Mouse (Mus musculus): Measurements from ENCODE around the gene Atmin. TPM values are rescaled to one million over a fixed set of nuclear protein-coding genes. Genes with fewer than 3 reads are reported as not detected.

Atmin gene
- total and polyA plus RNA-seq, 2 experiments from 2014 or later: 20.8 to 40.7 TPM

- H3K4me1 ChIP-seq (ENCODE audit: insufficient read depth, low read length): no peaks in the 10 kb centered on the region
- H3K27ac ChIP-seq: 0 out of 2 replicates have a peak overlapping the region, but pooled peaks have one; percentile 54
- no peak for TF ChIP-seq CTCF (IDR thresholded peaks at IDR 0.05; ENCODE audit: low read depth)
- peak overlapping the region; percentile 77 for H3K4me3 ChIP-seq (ENCODE audit: low read length)
- H3K36me3 ChIP-seq (ENCODE audit: insufficient read depth, low read length): no peaks in the 10 kb centered on the region
- H3K4me2 ChIP-seq (ENCODE audit: low read depth, low read length): peak overlapping the region; percentile 99
- DNase-seq (ENCODE audit: low spot score) (peak; percentile 6), ATAC-seq (no peak)
- 7% methylated on average over 23 of the region's 23 CpGs for WGBS
- peak overlapping the region; percentile 52; the same call in 1 of the 2 replicates for H3K9ac ChIP-seq (replicated peaks; ENCODE audit: low read length)
- H3K27me3 ChIP-seq (ENCODE audit: insufficient read depth, low read length): no peaks in the 10 kb centered on the region
- no peaks in the 10 kb centered on the region for H3K9me3 ChIP-seq (ENCODE audit: low read length)
Measured at GRCm38 (mm10) chr8:116992176-116992971, 49.2 kb downstream of the Atmin start.

GRCm38 (mm10) chr8:116993095-116993867 lies 50.1 kb downstream of the Atmin start, which contains the start of gene Gcsh:
Gene Gcsh (minus strand): TSS chr8:116993537.
- ATAC-seq: peak; percentile 100

GRCm38 (mm10) chr8:116994016-116994716 lies 51.0 kb downstream of the Atmin start:
- Histone ChIP-seq H3K27me3 (ENCODE audit: insufficient read depth, low read length) (no peaks in the 10 kb centered on the region), H3K4me3 (ENCODE audit: low read length) (peak overlapping the region; percentile 77), H3K4me2 (ENCODE audit: low read depth, low read length) (peak overlapping the region; percentile 99), H3K9me3 (ENCODE audit: low read length) (no peaks in the 10 kb centered on the region), H3K27ac (peak overlapping the region; percentile 51; the same call in 1 of the 2 replicates), H3K36me3 (ENCODE audit: insufficient read depth, low read length) (no peaks in the 10 kb centered on the region), H3K9ac (replicated peaks; ENCODE audit: low read length) (0 out of 2 replicates have a peak overlapping the region, but pooled peaks have one; percentile 52), H3K4me1 (ENCODE audit: insufficient read depth, low read length) (no peaks in the 10 kb centered on the region)
- DNase-seq (ENCODE audit: low spot score): no peak
- WGBS: 65% methylated on average over 11 of the region's 11 CpGs
- no peak for TF ChIP-seq CTCF (IDR thresholded peaks at IDR 0.05; ENCODE audit: low read depth)
- ATAC-seq: no peak

More at GRCm38 (mm10) chr8:116993095-116993867, 50.1 kb downstream of the Atmin start, which contains the start of gene Gcsh:
- Histone ChIP-seq H3K4me1 (ENCODE audit: insufficient read depth, low read length) (no peaks in the 10 kb centered on the region), H3K4me3 (ENCODE audit: low read length) (peak within 1 kb of the TSS; percentile 77), H3K4me2 (ENCODE audit: low read depth, low read length) (peak within 1 kb of the TSS; percentile 99), H3K9me3 (ENCODE audit: low read length) (no peaks in the 10 kb centered on the region), H3K27me3 (ENCODE audit: insufficient read depth, low read length) (no peaks in the 10 kb centered on the region), H3K36me3 (ENCODE audit: insufficient read depth, low read length) (no peaks in the 10 kb centered on the region), H3K9ac (replicated peaks; ENCODE audit: low read length) (peak within 1 kb of the TSS; percentile 52; the same call in 1 of the 2 replicates), H3K27ac (peak within 1 kb of the TSS; percentile 54; the same call in 1 of the 2 replicates)
- no peak for TF ChIP-seq CTCF (IDR thresholded peaks at IDR 0.05; ENCODE audit: low read depth)
- DNase-seq (ENCODE audit: low spot score): peak; percentile 99
- WGBS: under 1% methylated on average over 55 of the region's 56 CpGs

Other genes starting within 250 kb of the Atmin start
- 7.2 and 10.6 TPM in 2 replicates for gene Cdyl2, start 210.4 kb upstream of the Atmin start, total RNA-seq (2014; rRNA removed)
- 13.6 and 15.3 TPM in 2 replicates for gene Cdyl2, start 210.4 kb upstream of the Atmin start, polyA plus RNA-seq (2015; fragmentation: Nextera tagmentation; extraction: Ambion mirVana)
- 12.6 and 16.8 TPM in 2 replicates for gene Cmc2, start 21.9 kb upstream of the Atmin start, total RNA-seq (2014; rRNA removed)
- 36.3 TPM in 2 replicates for gene Cmc2, start 21.9 kb upstream of the Atmin start, polyA plus RNA-seq (2015; fragmentation: Nextera tagmentation; extraction: Ambion mirVana)
- gene Cenpn, start 21.7 kb upstream of the Atmin start, total RNA-seq (2014; rRNA removed): 4.3 and 4.7 TPM in 2 replicates
- 8.4 and 9.8 TPM in 2 replicates for gene Cenpn, start 21.7 kb upstream of the Atmin start, polyA plus RNA-seq (2015; fragmentation: Nextera tagmentation; extraction: Ambion mirVana)
- 5.2 and 7.0 TPM in 2 replicates for gene 1700030J22Rik, start 35.6 kb downstream of the Atmin start, total RNA-seq (2014; rRNA removed)
- gene 1700030J22Rik, start 35.6 kb downstream of the Atmin start, polyA plus RNA-seq (2015; fragmentation: Nextera tagmentation; extraction: Ambion mirVana): 5.7 and 5.8 TPM in 2 replicates
- gene Gcsh, start 50.1 kb downstream of the Atmin start, total RNA-seq (2014; rRNA removed): 41.0 and 44.6 TPM in 2 replicates
- gene Gcsh, start 50.1 kb downstream of the Atmin start, polyA plus RNA-seq (2015; fragmentation: Nextera tagmentation; extraction: Ambion mirVana): 128 and 131 TPM in 2 replicates
- gene Pkd1l2, start 139.1 kb downstream of the Atmin start, total RNA-seq (2014; rRNA removed): 0.22 and 2.0 TPM in 2 replicates
- gene Pkd1l2, start 139.1 kb downstream of the Atmin start, polyA plus RNA-seq (2015; fragmentation: Nextera tagmentation; extraction: Ambion mirVana): 0.05 and 0.06 TPM in 2 replicates
- 0.11 and 0.21 TPM in 2 replicates for gene Bco1, start 152.5 kb downstream of the Atmin start, total RNA-seq (2014; rRNA removed)
- 0.32 and 0.39 TPM in 2 replicates for gene Bco1, start 152.5 kb downstream of the Atmin start, polyA plus RNA-seq (2015; fragmentation: Nextera tagmentation; extraction: Ambion mirVana)
- gene Gan, start 214.7 kb downstream of the Atmin start, total RNA-seq (2014; rRNA removed): 8.5 and 11.1 TPM in 2 replicates
- 4.8 and 5.6 TPM in 2 replicates for gene Gan, start 214.7 kb downstream of the Atmin start, polyA plus RNA-seq (2015; fragmentation: Nextera tagmentation; extraction: Ambion mirVana)

Data from hindbrain, postnatal 0 days (tissue).